Mouse (Mus musculus): ENCODE data around the gene Dtx3. TPM values are rescaled to one million over a fixed set of nuclear protein-coding genes. Genes with fewer than 3 reads are reported as not detected.

The Dtx3 gene
- total RNA-seq, 2 experiments from 2014 or later: 195 to 221 TPM

DNA sequence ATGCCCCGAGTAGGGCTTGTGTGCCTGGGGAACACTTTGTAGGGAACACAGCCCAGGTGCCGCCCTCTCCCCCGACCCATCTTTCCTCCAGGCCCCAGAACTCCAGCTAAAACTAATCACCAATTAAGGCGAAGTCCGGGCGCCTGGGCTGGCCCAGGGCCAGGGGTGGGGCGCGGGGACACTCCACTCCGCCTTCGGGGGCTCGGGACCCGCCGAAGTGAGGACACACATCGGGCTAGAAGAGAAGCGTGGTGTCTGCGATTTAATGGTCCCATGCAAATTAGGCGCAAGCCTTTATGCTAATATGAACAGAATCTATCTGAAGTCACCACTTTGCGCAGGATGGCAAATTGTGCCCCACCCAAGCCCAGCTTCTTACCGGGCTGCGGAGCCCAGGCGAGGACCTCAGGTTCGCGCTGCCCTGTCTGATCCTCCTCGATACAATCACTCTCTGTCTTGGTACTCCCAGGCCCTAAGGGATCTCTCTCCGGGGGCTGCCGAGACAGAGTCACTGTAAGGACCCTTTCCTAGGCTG, 6.3 kb downstream of the Dtx3 start:
- peak in 1 of 2 experiments; percentile 19 for DNase-seq (ENCODE audit: low spot score in 2 of 2)
- intact Hi-C loops (cut with DNase I): no loop called here

- DNase-seq (ENCODE audit: low spot score in 2 of 2): peak; percentile 54 to 77
- intact Hi-C loops (cut with DNase I): no loop called here
Observed at GRCm38 (mm10) chr10:127188465-127189115, 6.9 kb downstream of the Dtx3 start.

DNA sequence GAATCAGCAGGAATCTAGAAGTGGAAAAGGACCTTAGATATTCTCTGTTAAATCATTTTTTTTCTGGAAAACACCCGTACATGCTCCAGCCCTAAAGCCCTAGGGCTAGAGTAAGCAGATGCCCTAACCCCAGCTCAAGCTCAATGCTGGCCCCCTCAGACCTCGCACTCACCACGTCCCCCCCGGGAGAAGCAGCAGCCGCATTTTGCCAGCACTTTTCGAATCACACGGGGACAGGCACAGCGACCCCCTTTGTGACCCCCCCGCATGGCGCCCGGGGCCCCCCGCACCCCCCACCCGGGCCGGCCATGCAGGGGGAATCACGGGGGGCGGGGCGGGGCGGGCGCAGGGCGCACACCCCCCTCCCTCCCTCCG, 7.5 kb downstream of the Dtx3 start:
- DNase-seq (ENCODE audit: low spot score in 2 of 2): no peak
- intact Hi-C loops (cut with DNase I): no loop called here

GRCm38 (mm10) chr10:127187371-127188078, 8.0 kb downstream of the Dtx3 start:
- intact Hi-C loops (cut with DNase I): no loop called here
- DNase-seq (ENCODE audit: low spot score in 2 of 2): peak; percentile 82 to 86

- intact Hi-C loops (cut with DNase I): no loop called here
Observed at GRCm38 (mm10) chr10:127186451-127186850, 9.1 kb downstream of the Dtx3 start.

DNA sequence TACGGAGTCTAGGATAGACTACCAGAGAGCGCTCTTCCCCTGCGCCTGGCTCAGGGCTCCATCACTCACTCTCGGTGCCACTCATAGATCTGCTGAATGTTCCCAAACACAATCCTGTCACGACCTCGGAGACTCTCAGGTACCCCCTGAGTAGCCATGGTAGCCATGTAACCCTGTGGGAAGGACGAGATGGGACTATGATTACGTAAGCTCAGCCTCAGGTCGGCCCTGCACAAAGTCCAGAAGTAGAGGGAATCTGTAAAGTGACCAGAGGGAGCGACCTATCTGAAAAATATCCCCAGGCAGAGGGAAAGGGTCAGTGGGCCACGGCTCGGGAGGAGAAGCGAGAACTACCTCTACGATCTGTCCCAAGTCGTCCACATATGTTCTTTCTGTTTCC, 10.0 kb downstream of the Dtx3 start:
- intact Hi-C loops (cut with DNase I): no loop called here
- no peak for DNase-seq (ENCODE audit: low spot score in 2 of 2)

More at GRCm38 (mm10) chr10:127186451-127186850, 9.1 kb downstream of the Dtx3 start:
- DNase-seq (ENCODE audit: low spot score in 2 of 2): no peak

DNA sequence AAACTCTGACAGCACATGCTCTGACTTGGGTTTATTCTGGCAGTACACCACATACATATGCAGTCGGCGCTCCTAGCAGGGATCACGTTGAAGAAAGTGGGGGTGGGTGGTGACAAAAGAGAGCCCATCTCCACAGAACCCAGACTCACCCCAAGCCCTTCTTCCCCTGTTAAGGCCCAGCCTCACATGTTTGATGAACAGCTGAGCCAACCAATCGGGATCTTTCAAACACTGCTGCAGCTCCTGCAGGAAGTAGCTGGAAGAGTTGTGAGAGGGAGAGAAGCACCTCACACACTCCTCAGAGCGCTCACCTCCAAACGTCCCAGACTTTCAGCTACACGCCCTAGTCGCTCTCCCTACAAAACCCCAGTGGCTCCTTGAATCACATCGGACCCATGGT, 10.4 kb downstream of the Dtx3 start:
- intact Hi-C loops (cut with DNase I): no loop called here
- DNase-seq (ENCODE audit: low spot score in 2 of 2): peak in 1 of 2 experiments; percentile 31

DNA sequence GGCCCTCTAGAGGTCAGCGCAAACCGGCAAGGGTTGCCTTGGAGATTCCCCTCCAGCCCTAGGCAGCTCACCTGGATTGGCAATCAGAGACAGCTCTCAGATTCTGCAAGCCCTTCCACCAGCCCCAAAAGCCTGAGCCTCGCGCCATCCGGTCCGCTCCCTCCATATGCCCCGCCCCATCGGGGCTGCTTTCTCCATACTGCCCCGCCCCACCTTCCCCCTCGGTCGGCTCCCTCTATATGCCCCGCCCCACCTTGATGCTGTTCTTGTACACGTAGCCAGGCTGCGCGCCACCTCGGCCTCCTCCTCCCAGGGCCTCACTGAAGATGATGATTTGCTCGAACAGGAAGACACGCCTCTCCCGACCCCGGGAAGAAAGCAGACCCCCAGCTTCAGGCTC, 11.8 kb downstream of the Dtx3 start:
- intact Hi-C loops (cut with DNase I): no loop called here
- no peak for DNase-seq (ENCODE audit: low spot score in 2 of 2)

GRCm38 (mm10) chr10:127182624-127183023, 12.9 kb downstream of the Dtx3 start:
- no peak for DNase-seq (ENCODE audit: low spot score in 2 of 2)
- intact Hi-C loops (cut with DNase I): no loop called here

- intact Hi-C loops (cut with DNase I): no loop called here
- DNase-seq (ENCODE audit: low spot score in 2 of 2): no peak
Observed at GRCm38 (mm10) chr10:127181566-127181965, 14.0 kb downstream of the Dtx3 start.

- intact Hi-C loops (cut with DNase I): no loop called here
- no peak for DNase-seq (ENCODE audit: low spot score in 2 of 2)
Observed at GRCm38 (mm10) chr10:127180695-127181047, 14.9 kb downstream of the Dtx3 start.

DNA sequence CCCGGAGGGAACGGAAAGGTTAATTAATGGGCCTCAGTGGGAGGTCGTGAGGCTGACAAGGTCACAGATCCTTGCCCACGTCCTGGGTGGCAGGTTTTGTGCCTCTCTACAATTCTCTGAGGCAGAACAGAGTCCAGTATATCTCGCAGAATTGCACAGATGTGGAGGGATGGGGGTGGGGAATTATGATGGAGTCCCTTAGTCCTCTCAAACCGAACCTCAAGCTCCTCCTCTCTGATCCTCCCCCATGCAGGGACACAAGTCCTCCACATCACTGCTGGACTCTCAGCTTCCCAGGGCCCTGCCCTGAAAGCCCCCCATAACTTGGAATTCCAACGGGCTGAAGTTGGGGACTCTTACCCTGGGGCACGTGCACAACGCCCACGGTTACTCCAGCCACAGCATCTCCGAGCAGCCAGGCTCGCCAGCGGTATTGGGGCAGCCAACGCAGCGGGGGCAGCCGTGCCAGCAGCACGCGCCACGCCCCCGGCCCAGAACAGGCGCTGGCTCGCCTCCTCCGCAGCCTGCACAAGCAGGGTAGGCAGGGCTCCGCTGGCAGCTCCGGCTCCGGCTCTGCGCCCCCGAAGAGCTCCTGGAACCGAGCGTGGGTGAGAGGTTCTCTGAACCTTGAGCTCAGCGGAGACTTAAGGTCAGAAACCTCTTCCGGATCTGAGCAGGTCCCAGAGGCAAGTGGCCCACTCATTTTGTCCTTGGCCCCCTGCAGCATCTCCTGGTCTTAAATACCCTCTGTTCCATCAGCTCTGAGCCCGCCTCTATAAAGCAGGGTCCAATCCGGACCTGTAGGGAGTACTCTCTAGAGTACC, 15.4 kb downstream of the Dtx3 start, which contains the start of gene Slc26a10:
Gene Slc26a10, minus strand, starts transcription at position 775 of the 824 bp plus-strand sequence.
- intact Hi-C loops (cut with DNase I): no loop called here
- peak; percentile 65 to 82 for DNase-seq (ENCODE audit: low spot score in 2 of 2)

DNA sequence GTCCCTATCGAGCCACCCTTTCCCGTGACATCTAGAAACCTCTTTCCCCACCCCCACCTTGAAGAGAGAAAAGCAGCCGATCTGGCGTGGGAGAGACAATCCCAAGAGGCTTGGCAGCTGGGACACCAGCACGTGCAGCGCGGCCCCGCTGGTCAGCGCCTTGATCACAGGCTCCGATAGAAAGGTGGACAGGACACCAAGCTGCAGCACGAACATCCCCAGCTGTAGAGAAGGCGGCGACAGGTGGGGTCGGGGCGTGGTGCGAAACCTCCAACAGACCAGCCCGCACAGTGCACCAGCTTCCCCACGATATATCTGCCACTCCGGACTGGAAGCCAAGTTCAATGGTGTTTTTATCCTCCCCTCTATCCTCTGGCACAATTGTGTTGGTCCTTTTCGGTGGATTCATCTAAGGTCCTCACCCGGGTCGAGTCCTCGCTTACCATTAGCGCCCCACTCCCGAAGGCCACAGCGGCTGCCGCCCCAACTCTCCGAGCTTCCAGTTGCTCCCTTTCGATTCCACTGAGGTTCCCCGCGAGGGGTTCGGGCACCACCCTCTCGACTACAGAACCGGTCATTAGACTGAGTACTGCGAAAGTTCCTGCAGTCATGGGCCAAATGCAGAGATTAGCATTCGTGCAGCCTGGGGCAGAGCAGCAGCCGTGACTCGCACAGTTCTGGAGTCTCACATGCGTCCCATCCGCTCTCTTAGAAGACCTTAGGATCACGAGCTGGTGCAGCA, 17.1 kb downstream of the Dtx3 start:
- DNase-seq (ENCODE audit: low spot score in 2 of 2): peak in 1 of 2 experiments; percentile 11
- intact Hi-C loops (cut with DNase I): no loop called here

- peak in 1 of 2 experiments; percentile 76 for DNase-seq (ENCODE audit: low spot score in 2 of 2)
- intact Hi-C loops (cut with DNase I): loop anchor here (2.0 kb wide), 1 partner anchor 53 kb away; no protein-coding TSS in a partner anchor
Observed at GRCm38 (mm10) chr10:127177719-127178118, 17.8 kb downstream of the Dtx3 start.

GRCm38 (mm10) chr10:127177235-127177634, 18.3 kb downstream of the Dtx3 start:
- no peak for DNase-seq (ENCODE audit: low spot score in 2 of 2)
- intact Hi-C loops (cut with DNase I): loop anchor here (2.0 kb wide), 1 partner anchor 54 kb away; no protein-coding TSS in a partner anchor

DNA sequence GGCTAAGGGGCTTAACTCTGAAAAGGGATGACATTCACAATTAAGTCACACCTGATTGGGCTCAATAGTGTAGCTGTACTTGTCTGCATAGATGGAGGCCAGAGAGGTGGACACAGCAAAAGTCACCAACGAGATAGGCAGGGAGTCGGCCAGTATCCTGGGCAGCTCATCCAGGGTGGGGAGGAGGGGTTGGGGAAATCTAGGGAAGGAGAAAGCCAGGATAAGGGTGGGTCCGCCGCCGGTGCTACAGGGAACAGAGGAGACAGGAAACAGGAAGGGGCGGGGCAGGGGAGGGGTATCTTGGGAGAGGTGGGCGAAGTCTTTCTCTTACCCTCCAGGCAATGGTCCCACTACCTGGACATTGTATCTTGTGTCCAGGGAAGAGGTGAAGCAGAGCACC, 18.8 kb downstream of the Dtx3 start:
- intact Hi-C loops (cut with DNase I): loop anchor here (2.0 kb wide), 1 partner anchor 54 kb away; no protein-coding TSS in a partner anchor
- no peak for DNase-seq (ENCODE audit: low spot score in 2 of 2)

DNA sequence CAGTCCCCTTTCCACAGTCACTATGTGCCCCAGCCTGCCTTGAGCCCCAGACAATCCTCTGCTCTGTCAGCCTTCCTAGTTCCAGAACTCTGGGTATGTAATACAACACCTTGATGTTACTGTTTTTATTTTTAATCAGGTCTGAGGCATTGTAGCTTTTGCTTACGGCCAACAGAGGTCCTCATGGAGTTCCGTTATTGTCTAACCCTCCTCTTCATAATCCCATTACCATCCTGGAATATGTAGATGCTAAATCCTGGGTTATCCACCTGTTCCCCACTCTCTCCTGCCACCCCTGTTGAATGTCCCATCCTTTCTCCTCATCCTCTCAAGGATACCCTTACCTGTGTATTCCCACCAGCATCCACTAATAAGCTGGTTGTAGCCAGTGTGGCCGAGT, 19.3 kb downstream of the Dtx3 start:
- intact Hi-C loops (cut with DNase I): loop anchor here (2.0 kb wide), 1 partner anchor 55 kb away; no protein-coding TSS in a partner anchor
- DNase-seq (ENCODE audit: low spot score in 2 of 2): no peak

- no peak for DNase-seq (ENCODE audit: low spot score in 2 of 2)
- intact Hi-C loops (cut with DNase I): no loop called here
Observed at GRCm38 (mm10) chr10:127174170-127174569, 21.4 kb downstream of the Dtx3 start.
